Mouse (Mus musculus) ES-E14 (cell line): ENCODE data around the gene Pard3. TPM values are rescaled to one million over a fixed set of nuclear protein-coding genes. Genes with fewer than 3 reads are reported as not detected.

Experiments
- DNase-seq: peaks from one replicate; pipeline ENCODE4 v3.0.0-alpha.2; 2013; ENCODE audit warnings: low read depth, low spot score
- H3K27ac ChIP-seq: 2 replicates; pipeline ENCODE4 v1.5.1; 2012; ENCODE audit warnings: low read depth, mild to moderate bottlenecking, low read length, moderate library complexity, mixed read lengths; ENCODE audit not compliant: poor library complexity, insufficient read depth, severe bottlenecking
- H3K36me3 ChIP-seq: 2 replicates; pipeline ENCODE4 v1.6.1; 2012; ENCODE audit warnings: mild to moderate bottlenecking, low read length, moderate library complexity, mixed read lengths; ENCODE audit not compliant: control insufficient read depth, poor library complexity, insufficient read depth, severe bottlenecking
- H3K4me1 ChIP-seq, 2 experiments: fragments of 150-350 bp in 1 of 2; sonication (generic) in 1 of 2; 2 replicates each; pipeline ENCODE4 v1.6.1; 2012; ENCODE audit warnings: low read length in 2 of 2, mild to moderate bottlenecking in 1 of 2, mixed read lengths in 1 of 2; ENCODE audit not compliant: control insufficient read depth in 2 of 2, insufficient read depth in 2 of 2, poor library complexity in 1 of 2
- H3K4me3 ChIP-seq, 2 experiments: fragments of 150-350 bp in 1 of 2; sonication (generic) in 1 of 2; 2 replicates each; pipeline ENCODE4 v1.5.1; 2012; ENCODE audit warnings: low read length in 2 of 2, low read depth in 1 of 2, mild to moderate bottlenecking in 1 of 2, mixed read lengths in 1 of 2; ENCODE audit not compliant: insufficient read depth in 1 of 2, poor library complexity in 1 of 2, severe bottlenecking in 1 of 2
- H3K9ac ChIP-seq: 2 replicates; pipeline ENCODE4 v1.6.1; 2012; ENCODE audit warnings: low read depth, mild to moderate bottlenecking, low read length, mixed read lengths; ENCODE audit not compliant: poor library complexity, insufficient read depth, severe bottlenecking
- H3K9me3 ChIP-seq: fragments of 150-350 bp; sonication (generic); 2 replicates; pipeline ENCODE4 v1.6.1; 2012; ENCODE audit warnings: low read depth, mild to moderate bottlenecking, low read length; ENCODE audit not compliant: control insufficient read depth, insufficient read depth
- CHD2 ChIP-seq: IDR thresholded peaks from 2 replicates; pipeline ENCODE4 v1.6.1; 2014; ENCODE audit warnings: mild to moderate bottlenecking, low read depth, low read length, inconsistent platforms
- HCFC1 ChIP-seq: IDR thresholded peaks from 2 replicates; pipeline ENCODE4 v1.6.1; 2012; ENCODE audit warnings: low read length, inconsistent platforms, borderline replicate concordance; ENCODE audit not compliant: insufficient read depth
- MAFK ChIP-seq: IDR thresholded peaks from 2 replicates; pipeline ENCODE4 v1.6.1; 2014; ENCODE audit warnings: mild to moderate bottlenecking, low read depth, low read length, inconsistent platforms; ENCODE audit not compliant: insufficient read depth
- ZC3H11A ChIP-seq: IDR thresholded peaks from 2 replicates; pipeline ENCODE4 v1.6.1; 2012; ENCODE audit warnings: low read depth, mild to moderate bottlenecking, inconsistent platforms, low read length, borderline replicate concordance
- ZNF384 ChIP-seq: IDR thresholded peaks from 2 replicates; pipeline ENCODE4 v1.6.1; 2012; ENCODE audit warnings: low read depth, low read length, inconsistent platforms
- in situ Hi-C, 2 experiments: fragments of 600-800 bp; cut with MboI; formaldehyde crosslinking; loops; one replicate each; pipeline ENCODE4 v1.15.1; 2025; ENCODE audit warnings: low sequenced_read_pairs in 2 of 2, inconsistent platforms in 1 of 2; ENCODE audit not compliant: unreplicated experiment in 2 of 2
- total RNA-seq: library from RNA; depleted of rRNA; stranded (reverse); fragments of 300-350 nt; gene quantifications from 2 replicates; pipeline ENCODE4 v1.2.3, GENCODE M21; 2012

Gene Pard3
- total RNA-seq, 1 experiment: 30.2 TPM

DNA sequence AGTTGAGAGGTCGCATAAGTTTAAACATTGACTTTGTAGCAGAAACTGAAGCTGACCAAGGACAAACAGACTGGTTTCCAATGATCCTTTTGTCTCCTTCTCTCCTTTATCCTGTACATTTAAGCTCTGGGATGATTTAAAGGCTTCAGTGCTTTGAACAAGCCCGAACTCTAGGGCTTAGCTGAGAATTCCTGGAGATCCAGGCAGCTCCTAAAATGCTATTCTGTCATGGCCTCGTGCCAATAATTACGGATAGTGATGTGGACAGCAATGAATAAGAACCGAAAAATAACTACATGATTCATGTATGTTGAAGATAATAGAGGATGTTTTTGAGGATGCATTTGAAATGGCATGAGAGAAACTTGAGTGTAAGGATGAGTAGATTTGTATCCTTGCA lies 421.9 kb downstream of the Pard3 start:
- no peak for DNase-seq
- H3K36me3 ChIP-seq: no peaks in the 10 kb centered on the region
- no peak overlapping the region for H3K4me3 ChIP-seq
- no peak overlapping the region for H3K9ac ChIP-seq
- TF ChIP-seq MAFK: no peak
- no peak for TF ChIP-seq ZC3H11A
- TF ChIP-seq CHD2: no peak
- no peak for TF ChIP-seq HCFC1
- no peak for TF ChIP-seq ZNF384
- H3K4me1 ChIP-seq: peaks cover 0 to 3% of the 10 kb centered on the region in 2 experiments; a peak in 1 of 4 replicates
- no peak overlapping the region for H3K27ac ChIP-seq
- in situ Hi-C loops: no loop called here
- no peaks in the 10 kb centered on the region for H3K9me3 ChIP-seq

DNA sequence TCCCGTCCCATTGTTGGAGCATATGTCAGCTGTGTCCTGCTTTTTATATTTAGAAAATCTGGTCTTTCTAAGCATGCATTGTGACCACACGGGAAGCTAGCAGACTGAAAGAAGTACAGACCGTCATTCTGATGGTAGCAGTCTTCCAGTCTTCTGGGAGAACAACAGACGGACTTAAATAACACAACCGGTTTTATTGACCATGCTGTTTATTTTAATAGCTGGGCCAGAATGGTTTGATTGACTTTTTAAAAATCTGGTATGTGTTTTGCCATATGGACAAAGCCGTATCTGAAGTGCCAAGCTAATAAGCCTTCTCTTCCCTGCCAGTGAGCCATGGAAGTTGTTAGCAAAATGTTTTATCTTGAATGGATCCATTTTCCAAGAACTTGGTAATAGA lies 428.3 kb downstream of the Pard3 start:
- no peak overlapping the region for H3K9ac ChIP-seq
- TF ChIP-seq HCFC1 (no peak), ZNF384 (no peak)
- H3K27ac ChIP-seq: no peak overlapping the region
- no peaks in the 10 kb centered on the region for H3K36me3 ChIP-seq
- H3K4me1 ChIP-seq: peaks cover 0 to 3% of the 10 kb centered on the region in 2 experiments; a peak in 1 of 4 replicates
- no peaks in the 10 kb centered on the region for H3K9me3 ChIP-seq
- in situ Hi-C loops: no loop called here
- no peak overlapping the region for H3K4me3 ChIP-seq
- DNase-seq: no peak

DNA sequence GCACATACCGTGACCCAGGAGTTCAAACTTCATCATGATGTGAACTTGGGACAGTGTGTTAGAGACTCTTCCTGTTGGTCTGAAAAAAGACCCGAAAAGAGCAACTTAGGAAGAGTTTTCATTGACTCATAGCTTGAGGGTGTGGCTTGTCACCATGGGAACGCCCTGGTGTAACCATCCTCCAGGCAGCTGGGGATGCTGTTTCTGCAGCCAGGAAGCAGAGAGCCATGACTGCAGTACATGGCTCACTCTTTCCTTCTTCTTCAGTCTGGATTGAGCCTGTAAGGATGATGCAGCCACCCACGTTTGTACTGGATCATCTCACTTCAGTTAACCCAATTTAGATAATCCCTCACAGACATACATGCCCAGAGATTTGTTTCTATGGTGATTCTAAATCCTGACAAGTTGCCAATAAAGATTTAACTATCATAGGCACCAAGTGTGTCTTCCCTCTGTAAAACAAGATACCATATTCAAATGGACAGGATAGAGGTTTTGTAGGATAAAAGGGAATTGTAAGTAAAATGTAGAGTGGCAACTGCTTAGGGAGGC lies 431.6 kb downstream of the Pard3 start:
- H3K27ac ChIP-seq: no peak overlapping the region
- no peaks in the 10 kb centered on the region for H3K9me3 ChIP-seq
- peak; percentile 11 for DNase-seq
- H3K4me3 ChIP-seq: no peak overlapping the region
- no peak overlapping the region for H3K9ac ChIP-seq
- TF ChIP-seq CHD2: no peak
- TF ChIP-seq ZNF384: no peak
- TF ChIP-seq HCFC1: no peak
- no peak for TF ChIP-seq ZC3H11A
- TF ChIP-seq MAFK: no peak
- H3K36me3 ChIP-seq: no peaks in the 10 kb centered on the region
- H3K4me1 ChIP-seq: peaks cover 0 to 6% of the 10 kb centered on the region in 2 experiments; a peak in 2 of 4 replicates
- in situ Hi-C loops: no loop called here

- no peak overlapping the region for H3K27ac ChIP-seq
- no peak for TF ChIP-seq ZNF384
- TF ChIP-seq MAFK: no peak
- TF ChIP-seq CHD2: no peak
- no peak for TF ChIP-seq HCFC1
- TF ChIP-seq ZC3H11A: no peak
These were observed 435.5 kb downstream of the Pard3 start for GRCm38 (mm10) chr8:127498997-127499719.

DNA sequence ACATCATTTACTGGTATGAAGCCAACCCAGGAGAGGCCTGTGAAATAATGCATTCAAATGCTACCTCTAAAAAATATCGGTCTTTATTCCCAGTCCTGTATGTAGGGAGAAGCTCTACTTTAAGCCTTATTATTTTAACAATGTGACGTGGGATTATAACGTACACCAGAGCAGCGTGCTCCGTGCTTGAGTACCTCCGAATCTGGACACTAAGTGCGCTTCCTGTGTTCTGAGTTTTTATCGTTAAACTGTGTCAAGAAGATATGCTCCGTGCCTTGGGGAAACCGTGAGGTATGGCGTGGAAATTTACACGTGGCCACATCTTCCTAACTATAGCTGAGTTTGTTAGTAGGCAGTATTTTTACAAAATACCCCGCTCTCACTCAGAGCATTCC lies 436.0 kb downstream of the Pard3 start:
- DNase-seq: no peak
- Histone ChIP-seq H3K4me1 (peaks cover 0 to 6% of the 10 kb centered on the region in 2 experiments; a peak in 2 of 4 replicates), H3K9me3 (no peaks in the 10 kb centered on the region), H3K27ac (no peak overlapping the region), H3K4me3 (no peak overlapping the region), H3K9ac (no peak overlapping the region), H3K36me3 (no peaks in the 10 kb centered on the region)
- no peak for TF ChIP-seq ZNF384
- no peak for TF ChIP-seq CHD2
- TF ChIP-seq HCFC1: no peak
- no peak for TF ChIP-seq MAFK
- TF ChIP-seq ZC3H11A: no peak
- in situ Hi-C loops: no loop called here

More at GRCm38 (mm10) chr8:127498997-127499719, 435.5 kb downstream of the Pard3 start:
- H3K9me3 ChIP-seq: no peaks in the 10 kb centered on the region
- peaks cover 0 to 6% of the 10 kb centered on the region in 2 experiments; a peak in 2 of 4 replicates for H3K4me1 ChIP-seq
- H3K4me3 ChIP-seq: no peak overlapping the region
- no peaks in the 10 kb centered on the region for H3K36me3 ChIP-seq
- peak; percentile 11 for DNase-seq
- no peak overlapping the region for H3K9ac ChIP-seq
- in situ Hi-C loops: no loop called here
